Mouse (Mus musculus) MEL-GATA-1-ER (cell line): Measurements from ENCODE around the gene Hcfc1r1.

Experiments
- DNase-seq: peaks from one replicate; pipeline ENCODE4 v3.0.0-alpha.2; 2012; ENCODE audit warnings: low read depth; ENCODE audit errors: extremely low read depth

Gene Hcfc1r1

DNA sequence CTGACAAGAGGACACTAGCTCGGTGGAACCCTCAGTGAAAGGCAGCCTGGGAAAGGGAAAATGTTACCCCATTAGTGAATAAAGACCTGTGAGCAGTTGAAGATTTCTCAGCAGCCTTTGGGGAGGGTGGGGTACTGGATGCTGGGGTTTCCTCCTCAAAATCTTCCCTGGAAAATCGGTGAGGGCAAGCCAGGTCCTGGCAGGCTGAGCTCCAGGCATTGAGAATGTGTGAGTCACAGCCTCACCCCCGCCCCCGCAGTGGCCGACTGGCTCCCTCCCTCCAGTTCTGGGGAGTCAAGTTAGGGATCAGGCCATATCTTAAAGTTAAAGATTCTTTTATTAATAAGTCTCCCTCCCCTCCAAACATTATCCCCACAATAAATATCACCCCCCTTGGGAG, 1.7 kb downstream of the Hcfc1r1 start:
- DNase-seq, result no peak

DNA sequence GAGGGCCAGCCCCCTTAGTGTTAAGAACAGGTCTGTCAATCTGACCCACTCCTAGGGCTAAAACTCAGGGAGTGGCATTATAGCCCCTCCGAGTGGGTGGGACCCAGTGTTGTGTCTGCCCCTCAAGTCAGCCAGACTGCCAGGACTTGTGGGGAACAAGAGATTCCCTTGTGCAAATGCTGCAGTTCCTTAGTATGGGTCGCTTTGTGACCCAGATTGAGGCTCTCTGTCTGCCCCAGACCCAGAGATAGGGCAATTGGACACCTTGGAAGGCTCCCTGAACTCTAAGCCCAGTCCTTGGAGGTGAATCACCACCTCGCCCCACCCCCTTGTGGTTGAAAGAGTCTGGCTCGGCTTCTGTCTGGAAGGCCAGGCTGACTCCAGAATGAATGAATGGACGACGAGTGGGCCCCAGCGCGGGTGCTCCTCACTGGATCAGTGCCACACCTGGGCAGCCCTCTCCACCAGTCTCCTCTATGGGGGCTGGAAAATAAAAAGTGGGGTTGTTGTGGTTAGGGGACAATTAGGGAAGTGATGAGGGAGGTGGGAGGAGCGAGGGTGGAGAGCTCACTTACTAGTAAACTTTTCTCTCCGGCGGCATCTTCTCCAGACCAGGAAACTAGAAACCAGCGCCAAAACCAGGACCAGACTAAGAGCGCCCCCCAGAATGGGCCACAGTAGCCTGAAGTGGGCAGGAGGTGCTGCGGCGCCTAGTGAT, 2.3 kb downstream of the Hcfc1r1 start:
- peak; percentile 77 for DNase-seq

DNA sequence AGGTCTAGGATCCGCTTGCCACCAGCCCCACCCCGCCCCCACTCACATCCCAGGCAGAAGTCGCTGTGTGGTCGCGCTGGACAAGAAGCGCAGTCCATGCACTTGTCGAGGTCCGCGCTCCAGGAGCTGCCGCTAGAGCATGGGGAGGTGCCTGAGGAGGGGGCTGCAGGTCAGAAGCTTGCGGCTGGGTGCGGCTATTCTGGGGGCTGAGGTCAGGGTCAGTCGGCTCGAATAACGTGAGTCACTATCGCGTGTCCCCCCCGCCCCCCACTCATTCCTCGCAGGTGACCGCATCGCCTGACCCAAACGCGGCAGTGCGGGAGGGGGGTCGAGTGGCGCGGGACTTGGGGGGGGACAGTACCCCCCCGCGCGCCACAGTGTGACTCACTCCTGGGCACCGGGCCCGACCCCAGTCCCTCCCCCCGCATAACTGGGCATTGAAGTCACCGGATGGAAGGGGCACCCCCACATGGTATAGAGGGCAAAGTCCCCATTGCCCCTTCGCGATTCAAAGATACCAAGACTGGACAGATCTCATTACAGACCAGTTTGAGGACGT, 3.2 kb downstream of the Hcfc1r1 start:
- DNase-seq, result no peak

DNA sequence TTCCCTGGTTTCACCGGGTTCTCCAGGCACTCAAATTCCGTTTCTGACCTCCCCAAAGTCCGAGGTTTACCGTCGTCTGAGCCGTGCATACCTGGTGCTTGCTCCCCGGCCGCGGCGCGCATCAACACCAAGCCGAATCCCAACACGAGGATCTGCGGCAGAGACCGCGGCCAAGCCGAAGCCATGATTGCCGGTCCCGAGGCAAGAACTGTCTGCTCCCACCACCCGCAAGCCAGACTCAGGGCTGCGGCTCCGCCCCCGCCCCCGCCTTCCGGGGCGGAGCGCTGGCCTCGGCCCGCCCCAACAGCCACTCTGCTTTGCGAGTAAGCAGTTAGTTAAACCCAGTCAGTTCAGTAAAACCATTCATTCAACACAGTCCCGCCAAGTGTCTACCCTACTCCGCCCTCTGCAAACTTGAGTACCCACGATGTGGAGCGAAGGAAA, 3.9 kb downstream of the Hcfc1r1 start, which contains the start of gene Tnfrsf12a:
Gene Tnfrsf12a, minus strand, starts transcription at position 233 of the 444 bp plus-strand sequence.
- peak; percentile 71 for DNase-seq

GRCm38 (mm10) chr17:23679127-23679835, 5.9 kb downstream of the Hcfc1r1 start, which contains the start of gene Cldn6:
Gene Cldn6, plus strand, starts transcription at chr17:23679249.
- no peak for DNase-seq

DNA sequence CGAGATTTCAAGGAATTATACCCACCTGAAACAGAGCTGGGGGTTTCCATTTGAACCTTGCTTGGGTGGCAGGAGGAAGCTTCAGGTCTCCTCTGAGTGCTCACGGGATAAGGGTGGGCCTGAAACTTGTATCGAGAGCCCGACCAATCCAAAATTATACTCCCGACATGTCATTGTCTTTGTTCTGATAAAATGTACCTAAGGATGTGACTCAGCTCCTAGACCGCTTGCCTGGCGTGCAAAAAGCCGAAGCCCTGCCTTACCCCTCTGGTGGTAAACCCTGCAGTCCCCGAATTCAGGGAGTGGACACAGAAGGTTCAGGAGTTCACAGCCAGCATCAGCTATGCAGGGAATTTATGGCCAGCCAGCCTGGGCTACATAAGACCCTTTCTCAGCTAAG, 6.9 kb downstream of the Hcfc1r1 start:
- DNase-seq, result no peak

DNA sequence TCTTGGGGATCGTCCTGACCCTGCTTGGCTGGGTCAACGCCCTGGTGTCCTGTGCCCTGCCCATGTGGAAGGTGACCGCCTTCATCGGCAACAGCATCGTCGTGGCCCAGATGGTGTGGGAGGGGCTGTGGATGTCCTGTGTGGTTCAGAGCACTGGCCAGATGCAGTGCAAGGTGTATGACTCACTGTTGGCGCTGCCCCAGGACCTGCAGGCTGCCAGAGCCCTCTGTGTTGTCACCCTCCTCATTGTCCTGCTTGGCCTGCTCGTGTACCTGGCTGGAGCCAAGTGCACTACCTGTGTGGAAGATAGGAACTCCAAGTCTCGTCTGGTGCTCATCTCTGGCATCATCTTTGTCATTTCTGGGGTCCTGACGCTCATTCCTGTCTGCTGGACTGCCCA, 7.7 kb downstream of the Hcfc1r1 start:
- no peak for DNase-seq

- DNase-seq, result no peak
Observed at GRCm38 (mm10) chr17:23682092-23682491, 8.7 kb downstream of the Hcfc1r1 start.

GRCm38 (mm10) chr17:23682530-23682929, 9.1 kb downstream of the Hcfc1r1 start:
- no peak for DNase-seq

GRCm38 (mm10) chr17:23683226-23683625, 9.8 kb downstream of the Hcfc1r1 start:
- no peak for DNase-seq

DNA sequence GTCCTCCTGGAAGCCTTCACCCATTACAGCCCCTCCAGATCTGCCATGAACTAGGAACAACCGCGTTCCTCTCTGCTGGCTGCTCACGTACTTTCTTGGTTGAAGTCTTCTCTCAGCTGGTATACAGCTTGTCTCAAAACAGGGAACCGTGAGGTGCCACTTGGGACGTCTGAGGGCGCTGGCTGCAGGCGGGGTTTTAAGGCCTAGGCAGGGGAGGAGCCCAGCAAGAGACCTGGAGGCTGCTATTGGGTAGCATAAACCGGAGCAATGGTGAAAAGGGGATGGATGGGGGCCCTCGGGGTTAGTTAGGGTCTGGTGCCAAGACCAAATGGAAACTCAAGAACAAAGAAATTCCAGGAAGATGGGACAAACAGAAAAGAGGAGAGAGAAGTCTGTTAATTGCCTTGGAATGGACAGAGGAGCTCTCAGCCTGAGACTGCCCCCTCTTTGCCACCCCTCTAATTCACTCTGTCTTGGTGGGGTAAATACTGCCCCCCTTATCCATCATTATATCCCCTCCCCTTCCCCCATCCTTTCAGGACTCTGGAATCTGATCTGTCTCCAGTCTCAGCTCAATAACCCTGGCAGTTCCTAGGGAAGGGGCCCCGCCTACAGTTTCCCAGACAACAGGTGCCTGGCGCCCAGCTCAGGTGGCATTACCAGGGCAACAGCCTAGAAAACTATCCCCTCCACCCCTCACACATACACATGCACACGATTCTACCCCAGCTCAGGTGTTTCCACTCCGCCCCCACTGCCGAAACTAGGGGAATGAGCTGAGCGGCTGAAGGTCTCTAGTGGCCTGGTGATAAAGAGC, 10.7 kb downstream of the Hcfc1r1 start, which contains the start of gene Cldn9:
Gene Cldn9, minus strand, starts transcription at position 171 of the 817 bp plus-strand sequence.
- no peak for DNase-seq

DNA sequence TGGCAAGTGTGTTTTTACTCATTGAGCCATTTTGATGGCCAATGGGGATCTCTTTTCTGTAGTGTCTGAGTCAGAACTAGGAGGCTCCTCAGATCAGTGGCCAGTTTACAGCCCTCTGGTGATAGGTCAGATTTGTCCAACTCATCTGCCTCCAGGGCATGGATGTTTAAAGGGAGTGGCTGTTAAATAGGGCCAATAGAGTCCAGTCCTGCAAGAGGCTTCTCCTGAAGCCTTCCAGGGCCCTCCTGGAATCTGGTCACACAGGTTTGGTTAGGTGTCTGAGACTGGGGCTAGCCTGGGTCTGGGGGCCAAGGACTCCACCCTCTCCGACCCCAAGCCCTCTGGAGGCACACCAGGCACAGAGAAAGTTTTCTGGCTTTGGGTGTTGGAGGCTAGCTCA, 21.1 kb downstream of the Hcfc1r1 start:
- DNase-seq, result no peak

GRCm38 (mm10) chr17:23695801-23696200, 22.4 kb downstream of the Hcfc1r1 start:
- DNase-seq, result no peak

DNA sequence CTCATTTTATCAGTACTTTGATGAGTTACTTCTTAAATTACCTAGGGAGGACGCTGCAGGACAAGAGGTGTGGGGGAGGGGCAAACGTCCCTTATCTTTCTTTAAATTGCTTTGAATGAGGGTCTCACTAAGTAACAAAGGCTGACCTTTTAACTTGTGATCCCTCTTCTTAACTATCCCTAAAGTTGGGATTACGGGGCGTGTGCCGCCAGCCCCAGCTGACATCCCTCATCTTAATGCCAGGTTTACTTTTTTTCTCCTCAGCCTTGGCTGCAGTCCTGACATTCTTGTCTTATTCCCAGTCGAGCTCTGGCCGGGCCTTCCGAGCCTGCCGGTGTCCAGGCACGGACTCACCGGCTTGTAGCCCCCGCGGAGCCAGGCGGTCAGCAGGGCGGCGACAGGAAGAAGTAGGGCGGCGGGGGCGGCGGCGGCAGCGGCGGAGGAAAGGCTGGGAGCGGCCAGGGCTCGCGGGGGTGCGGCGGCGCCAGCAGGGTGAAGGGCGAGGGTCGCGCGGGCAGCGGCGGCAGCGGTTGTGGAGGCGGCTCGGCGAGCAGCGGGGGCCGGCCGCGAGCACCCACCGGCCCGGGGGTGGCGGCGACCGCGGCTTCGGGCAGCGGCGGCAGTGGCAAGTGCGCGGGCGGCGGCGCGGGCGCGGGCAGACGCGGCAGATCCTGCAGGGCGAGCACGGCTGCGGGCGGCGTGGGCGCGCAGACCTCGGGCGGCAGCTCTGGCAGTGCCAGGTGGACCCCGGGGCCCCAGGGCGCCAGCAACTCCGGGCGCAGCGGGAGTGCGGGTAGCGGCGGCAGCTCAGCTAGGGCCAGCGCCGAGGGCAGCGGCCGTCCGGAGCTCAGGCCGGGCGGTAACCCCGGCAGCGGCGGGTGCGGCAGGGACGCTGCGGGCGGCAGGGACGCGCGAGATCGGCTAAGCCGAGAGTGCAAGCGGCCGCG, 26.0 kb downstream of the Hcfc1r1 start:
- DNase-seq, result no peak

DNA sequence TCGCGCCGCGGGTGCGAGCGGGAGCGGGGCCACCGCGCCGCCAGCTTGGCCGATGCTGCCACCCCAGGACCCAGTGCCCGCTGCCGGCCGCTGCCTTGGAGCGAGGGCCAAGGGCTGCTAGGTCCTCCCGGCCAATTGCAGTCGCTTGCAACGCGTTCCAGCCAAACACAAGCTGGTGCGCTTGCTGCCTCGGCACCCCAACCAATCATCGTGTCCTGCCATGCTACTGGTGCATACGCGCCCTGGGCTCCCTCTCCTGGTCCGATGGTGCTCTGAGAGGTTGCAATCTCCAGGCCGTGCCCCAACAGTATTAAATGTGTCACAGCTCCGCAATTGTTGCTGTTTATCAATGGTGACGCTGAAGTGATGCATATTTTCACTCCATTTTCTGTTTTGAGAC, 26.7 kb downstream of the Hcfc1r1 start:
- DNase-seq, result peak; percentile 82

DNA sequence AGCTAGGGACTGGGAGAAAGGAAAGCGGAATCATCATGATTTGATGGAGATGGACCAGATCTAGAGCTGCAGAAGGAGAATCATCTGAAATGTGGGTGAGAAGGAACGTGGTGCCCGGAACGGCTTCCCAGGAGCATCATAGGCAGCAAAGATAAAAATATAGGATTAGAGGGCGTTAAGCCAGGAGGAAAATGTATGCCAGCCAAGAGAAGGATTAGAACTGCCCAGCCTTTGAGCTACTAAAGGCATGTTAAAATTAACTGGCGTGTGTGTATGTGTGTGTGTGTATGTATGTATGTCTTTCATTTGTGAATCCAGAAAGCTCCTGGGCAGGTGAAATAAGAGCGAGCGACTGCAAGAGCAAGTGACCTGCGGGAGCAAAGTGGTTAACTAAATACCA, 29.9 kb downstream of the Hcfc1r1 start:
- no peak for DNase-seq

DNA sequence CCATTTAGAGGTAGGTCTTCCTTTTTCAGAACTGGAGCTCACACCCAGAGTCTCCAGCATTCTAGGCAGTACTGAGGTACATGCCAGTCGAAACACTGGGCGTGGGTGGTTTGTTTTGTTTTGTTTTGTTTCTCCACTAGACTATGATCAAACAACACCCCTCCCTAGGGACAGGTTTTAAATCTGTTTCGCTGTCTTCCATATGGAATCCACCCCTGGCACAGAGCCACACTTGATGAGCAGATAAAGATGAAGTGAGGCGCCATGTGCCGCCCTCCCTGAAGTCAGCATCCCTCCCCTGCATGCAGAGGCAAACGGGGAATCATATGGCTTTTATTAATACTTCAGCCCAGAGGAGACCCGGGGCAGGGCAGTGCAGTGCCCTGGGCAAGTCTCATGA, 31.3 kb downstream of the Hcfc1r1 start:
- DNase-seq, result no peak

GRCm38 (mm10) chr17:23705525-23706104, 32.2 kb downstream of the Hcfc1r1 start:
- DNase-seq, result no peak

- DNase-seq, result peak; percentile 35
Observed at GRCm38 (mm10) chr17:23706212-23706611, 32.8 kb downstream of the Hcfc1r1 start.

DNA sequence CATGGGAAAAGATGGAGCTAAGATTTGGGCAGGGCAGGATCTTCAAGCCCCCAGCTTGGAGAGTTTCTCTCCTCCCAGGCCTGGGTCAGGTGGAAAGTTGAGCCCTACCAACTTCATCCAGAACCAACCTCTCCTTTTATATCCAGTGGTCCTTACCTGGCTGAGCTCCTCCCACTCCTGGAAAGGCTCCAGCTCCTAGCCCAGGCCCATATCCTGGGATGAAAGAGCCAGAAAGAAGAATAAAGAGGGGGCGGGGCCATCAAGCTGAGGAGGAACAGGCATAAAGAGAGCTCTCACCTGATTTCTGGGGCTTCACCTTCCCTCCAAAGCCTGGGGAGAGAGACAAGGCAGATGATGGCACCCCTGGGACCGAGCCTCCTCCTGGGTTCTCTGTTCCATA, 43.6 kb downstream of the Hcfc1r1 start:
- DNase-seq, result no peak
